Mouse (Mus musculus): ENCODE data around the gene Pkp4. TPM values are rescaled to one million over a fixed set of nuclear protein-coding genes. Genes with fewer than 3 reads are reported as not detected.

Gene Pkp4
- polyA plus RNA-seq, 1 experiment from 2014 or later, result 36.5 TPM

DNA sequence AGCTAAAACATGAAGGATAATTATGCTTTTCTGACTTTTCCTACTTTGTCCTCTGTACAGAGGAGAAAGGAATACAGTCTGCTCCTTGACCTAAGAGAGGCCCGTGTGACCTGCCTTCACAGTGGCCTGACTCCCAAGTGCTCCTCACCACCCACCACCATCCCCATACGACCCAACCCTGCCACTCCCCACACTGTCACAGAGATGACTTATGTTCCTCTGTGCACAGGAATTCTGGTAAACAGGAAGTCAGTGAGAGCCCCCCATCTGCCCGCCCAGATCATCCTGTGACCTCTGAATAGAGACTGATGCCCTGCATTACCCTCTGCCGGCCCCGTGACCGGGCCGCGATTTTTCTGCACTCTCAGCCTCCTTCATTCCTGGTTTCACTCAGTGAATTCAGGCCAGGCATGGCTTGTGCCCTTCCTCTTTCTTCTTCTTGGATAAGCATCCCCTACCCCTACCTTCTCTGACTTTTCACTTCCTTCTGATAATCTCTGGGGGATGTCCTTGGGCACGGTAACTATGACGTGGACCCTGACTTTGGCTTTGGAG, 79.3 kb downstream of the Pkp4 start:
- peaks cover under 1% of the 10 kb centered on the region; the same call in 1 of the 2 replicates for H3K4me1 ChIP-seq (replicated peaks)
- H3K4me2 ChIP-seq, result no peak overlapping the region
- no peaks in the 10 kb centered on the region for H3K27me3 ChIP-seq
- no peak overlapping the region for H3K4me3 ChIP-seq
- H3K9ac ChIP-seq, result no peak overlapping the region
- H3K36me3 ChIP-seq, result peaks cover 10% of the 10 kb centered on the region; the same call in 1 of the 2 replicates
- 82% methylated on average over 10 of the region's 10 CpGs for WGBS
- H3K9me3 ChIP-seq (replicated peaks), result no peaks in the 10 kb centered on the region
- ATAC-seq (replicated peaks; ENCODE audit: insufficient number of reproducible peaks, insufficient read depth, low FRiP score, low read depth), result no peak
- no peak overlapping the region for H3K27ac ChIP-seq

GRCm38 (mm10) chr2:59242117-59242516, 81.5 kb downstream of the Pkp4 start:
- Histone ChIP-seq H3K4me2 (no peak overlapping the region), H3K4me3 (no peak overlapping the region), H3K9me3 (replicated peaks) (no peaks in the 10 kb centered on the region), H3K27me3 (no peaks in the 10 kb centered on the region), H3K9ac (no peak overlapping the region), H3K4me1 (replicated peaks) (no peaks in the 10 kb centered on the region), H3K36me3 (peaks cover 10% of the 10 kb centered on the region; the same call in 1 of the 2 replicates), H3K27ac (no peak overlapping the region)
- no peak for ATAC-seq (replicated peaks; ENCODE audit: insufficient number of reproducible peaks, insufficient read depth, low FRiP score, low read depth)
- WGBS, result 87% methylated on average over 10 of the region's 10 CpGs

DNA sequence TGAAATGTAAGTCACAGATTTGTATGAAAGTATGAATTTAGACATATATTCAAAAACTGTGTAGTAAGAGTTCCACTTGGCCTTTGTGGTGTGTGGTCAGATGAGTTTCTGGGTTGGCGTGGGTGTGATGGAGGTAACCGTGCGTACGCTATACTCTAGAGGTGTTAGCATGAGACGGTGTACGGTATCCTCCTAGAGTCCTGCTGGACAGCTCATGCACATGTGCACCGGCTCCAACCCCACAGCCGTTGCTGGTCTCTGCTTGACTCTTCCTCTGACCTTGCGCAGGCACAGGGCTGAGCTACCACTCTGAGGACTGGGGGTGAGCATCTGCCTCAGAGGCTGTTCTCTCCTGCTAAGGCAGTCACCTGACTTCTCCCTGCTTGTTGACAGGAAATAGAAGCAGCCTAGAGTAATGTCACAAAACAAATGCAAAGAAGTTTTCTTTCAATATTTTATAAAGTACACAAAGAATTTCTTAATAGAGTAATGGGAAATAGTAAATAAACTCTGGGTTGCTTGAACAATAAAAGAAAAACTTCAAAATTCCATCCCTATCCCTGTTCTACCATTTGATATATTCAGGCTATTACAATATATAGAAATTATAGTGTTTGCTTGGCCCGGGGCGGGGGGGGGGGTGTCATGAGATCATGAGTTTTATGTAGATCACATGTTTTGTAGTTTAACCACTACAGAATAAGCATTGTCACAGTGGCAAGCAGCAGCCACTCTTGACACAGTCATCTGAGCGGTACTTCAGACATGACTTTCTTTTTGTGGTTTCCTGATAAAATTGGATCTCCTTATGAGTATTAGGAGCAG, 83.8 kb downstream of the Pkp4 start:
- 87% methylated on average over 12 of the region's 12 CpGs for WGBS
- no peaks in the 10 kb centered on the region for H3K27me3 ChIP-seq
- no peak overlapping the region for H3K4me3 ChIP-seq
- no peaks in the 10 kb centered on the region for H3K4me1 ChIP-seq (replicated peaks)
- H3K36me3 ChIP-seq, result peaks cover 6% of the 10 kb centered on the region; the same call in 1 of the 2 replicates
- no peak overlapping the region for H3K4me2 ChIP-seq
- no peak for ATAC-seq (replicated peaks; ENCODE audit: insufficient number of reproducible peaks, insufficient read depth, low FRiP score, low read depth)
- no peak overlapping the region for H3K27ac ChIP-seq
- H3K9me3 ChIP-seq (replicated peaks), result no peaks in the 10 kb centered on the region
- no peak overlapping the region for H3K9ac ChIP-seq

DNA sequence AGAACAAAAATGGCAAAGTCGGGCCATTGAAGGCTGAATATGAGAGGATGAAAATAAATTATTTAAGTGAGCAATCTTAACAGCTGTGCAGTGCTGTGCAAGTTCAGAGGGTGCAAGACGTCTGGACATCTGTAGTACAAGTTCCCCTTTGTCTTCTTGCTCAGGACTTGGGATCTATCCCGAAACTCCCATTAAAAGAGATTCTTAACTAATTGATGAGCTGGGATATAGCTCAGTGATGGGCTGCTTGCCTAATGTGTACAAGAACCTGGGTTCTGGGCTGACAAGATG, 84.4 kb downstream of the Pkp4 start:
- H3K4me1 ChIP-seq (replicated peaks), result no peaks in the 10 kb centered on the region
- peaks cover 6% of the 10 kb centered on the region; the same call in 1 of the 2 replicates for H3K36me3 ChIP-seq
- H3K4me3 ChIP-seq, result no peak overlapping the region
- no peak overlapping the region for H3K27ac ChIP-seq
- H3K4me2 ChIP-seq, result no peak overlapping the region
- no peaks in the 10 kb centered on the region for H3K27me3 ChIP-seq
- no peak overlapping the region for H3K9ac ChIP-seq
- no peak for ATAC-seq (replicated peaks; ENCODE audit: insufficient number of reproducible peaks, insufficient read depth, low FRiP score, low read depth)
- WGBS, result 79% methylated on average over 3 of the region's 3 CpGs
- no peaks in the 10 kb centered on the region for H3K9me3 ChIP-seq (replicated peaks)

DNA sequence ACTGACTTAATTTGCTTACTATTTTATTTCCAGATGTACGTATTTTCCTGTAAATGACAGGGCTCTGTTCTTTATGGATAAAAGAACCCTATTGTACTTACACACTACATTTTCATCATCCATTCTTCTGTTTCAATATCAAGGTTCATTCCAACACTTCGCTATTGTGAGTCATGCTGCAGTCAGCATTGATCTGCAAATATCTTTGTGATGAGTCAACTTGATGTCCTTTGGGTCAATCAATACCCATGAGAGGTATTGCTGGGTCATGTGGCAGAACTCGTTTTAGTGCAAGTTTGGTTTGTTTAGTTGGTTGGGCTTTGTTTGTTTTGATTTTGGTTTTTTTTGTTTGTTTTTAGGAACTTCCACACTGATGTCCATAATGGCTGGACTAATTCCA, 88.2 kb downstream of the Pkp4 start:
- 80% methylated on average over 3 of the region's 3 CpGs for WGBS
- Histone ChIP-seq H3K36me3 (peaks cover 2% of the 10 kb centered on the region; the same call in 1 of the 2 replicates), H3K9me3 (replicated peaks) (no peaks in the 10 kb centered on the region), H3K4me1 (replicated peaks) (no peaks in the 10 kb centered on the region), H3K27ac (no peak overlapping the region), H3K27me3 (no peaks in the 10 kb centered on the region), H3K4me2 (no peak overlapping the region), H3K9ac (no peak overlapping the region), H3K4me3 (no peak overlapping the region)
- ATAC-seq (replicated peaks; ENCODE audit: insufficient number of reproducible peaks, insufficient read depth, low FRiP score, low read depth), result no peak

- H3K9ac ChIP-seq, result no peak overlapping the region
- no peak overlapping the region for H3K27ac ChIP-seq
- no peak for ATAC-seq (replicated peaks; ENCODE audit: insufficient number of reproducible peaks, insufficient read depth, low FRiP score, low read depth)
- no peaks in the 10 kb centered on the region for H3K9me3 ChIP-seq (replicated peaks)
- no peak overlapping the region for H3K4me2 ChIP-seq
- H3K36me3 ChIP-seq, result no peaks in the 10 kb centered on the region
- H3K4me3 ChIP-seq, result no peak overlapping the region
- no peaks in the 10 kb centered on the region for H3K27me3 ChIP-seq
- no peaks in the 10 kb centered on the region for H3K4me1 ChIP-seq (replicated peaks)
Measured at GRCm38 (mm10) chr2:59252818-59253217, 92.2 kb downstream of the Pkp4 start.

DNA sequence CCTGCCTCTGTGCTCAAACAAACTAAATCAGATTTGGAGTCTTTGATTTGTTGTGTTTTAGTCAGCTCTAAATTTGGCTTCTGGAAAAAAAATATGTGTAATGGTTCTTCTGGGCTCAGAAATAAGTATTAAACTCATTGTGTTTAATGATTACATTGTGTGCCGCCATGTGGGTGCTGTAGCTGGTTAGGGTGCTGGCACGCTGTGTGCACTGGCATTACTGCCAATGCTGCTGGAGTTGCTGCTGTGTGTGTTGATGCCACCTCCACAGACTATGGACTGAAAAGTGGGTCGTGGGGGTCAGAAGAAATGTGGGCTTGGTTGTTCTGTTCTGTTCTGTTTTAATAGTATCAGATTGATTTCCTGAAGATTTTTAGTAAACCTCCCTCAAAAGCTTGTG, 92.8 kb downstream of the Pkp4 start:
- H3K27ac ChIP-seq, result no peak overlapping the region
- no peak overlapping the region for H3K9ac ChIP-seq
- H3K4me2 ChIP-seq, result no peak overlapping the region
- H3K36me3 ChIP-seq, result no peaks in the 10 kb centered on the region
- H3K4me3 ChIP-seq, result no peak overlapping the region
- ATAC-seq (replicated peaks; ENCODE audit: insufficient number of reproducible peaks, insufficient read depth, low FRiP score, low read depth), result no peak
- 94% methylated on average over 3 of the region's 3 CpGs for WGBS
- no peaks in the 10 kb centered on the region for H3K27me3 ChIP-seq
- H3K9me3 ChIP-seq (replicated peaks), result no peaks in the 10 kb centered on the region
- H3K4me1 ChIP-seq (replicated peaks), result 0 out of 2 replicates have a peak, but pooled peaks cover under 1% of the 10 kb centered on the region

GRCm38 (mm10) chr2:59258821-59259231, 98.2 kb downstream of the Pkp4 start:
- Histone ChIP-seq H3K36me3 (no peaks in the 10 kb centered on the region), H3K4me1 (replicated peaks) (peaks cover 7% of the 10 kb centered on the region; the same call in 1 of the 2 replicates), H3K27ac (no peak overlapping the region), H3K9me3 (replicated peaks) (no peaks in the 10 kb centered on the region), H3K4me3 (no peak overlapping the region), H3K9ac (no peak overlapping the region), H3K4me2 (no peak overlapping the region), H3K27me3 (no peaks in the 10 kb centered on the region)
- WGBS, result 66% methylated on average over 6 of the region's 6 CpGs
- no peak for ATAC-seq (replicated peaks; ENCODE audit: insufficient number of reproducible peaks, insufficient read depth, low FRiP score, low read depth)

DNA sequence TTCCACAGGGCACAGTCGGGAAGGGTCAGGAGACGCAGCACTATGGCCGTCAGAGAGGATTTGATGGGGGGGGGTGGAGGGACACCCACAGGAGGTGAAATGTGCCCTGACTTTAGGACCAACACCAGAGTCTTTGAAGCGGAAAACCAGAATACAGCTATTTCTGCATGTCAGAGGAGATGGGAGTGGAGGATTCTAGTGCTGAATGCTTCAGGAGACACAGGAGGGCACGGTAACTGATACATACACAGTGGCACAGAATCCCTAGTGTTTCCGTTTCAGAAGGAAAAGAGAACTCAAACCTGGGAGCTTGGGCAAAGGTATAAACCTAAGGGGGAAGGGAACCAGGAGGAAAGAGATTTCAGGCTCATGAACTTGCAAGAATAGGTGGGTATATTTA, 98.7 kb downstream of the Pkp4 start:
- Histone ChIP-seq H3K9ac (no peak overlapping the region), H3K27ac (no peak overlapping the region), H3K4me1 (replicated peaks) (peaks cover 11% of the 10 kb centered on the region), H3K4me3 (no peak overlapping the region), H3K9me3 (replicated peaks) (no peaks in the 10 kb centered on the region), H3K36me3 (no peaks in the 10 kb centered on the region), H3K4me2 (no peak overlapping the region), H3K27me3 (no peaks in the 10 kb centered on the region)
- WGBS, result 86% methylated on average over 6 of the region's 6 CpGs
- no peak for ATAC-seq (replicated peaks; ENCODE audit: insufficient number of reproducible peaks, insufficient read depth, low FRiP score, low read depth)

- Histone ChIP-seq H3K4me2 (no peak overlapping the region), H3K9ac (no peak overlapping the region), H3K27ac (no peak overlapping the region), H3K4me1 (replicated peaks) (peaks cover 20% of the 10 kb centered on the region), H3K4me3 (no peak overlapping the region), H3K27me3 (no peaks in the 10 kb centered on the region), H3K36me3 (no peaks in the 10 kb centered on the region), H3K9me3 (replicated peaks) (no peaks in the 10 kb centered on the region)
- 70% methylated on average over 2 of the region's 2 CpGs for WGBS
- no peak for ATAC-seq (replicated peaks; ENCODE audit: insufficient number of reproducible peaks, insufficient read depth, low FRiP score, low read depth)
Measured at GRCm38 (mm10) chr2:59261203-59261602, 100.6 kb downstream of the Pkp4 start.

- H3K9me3 ChIP-seq (replicated peaks), result no peaks in the 10 kb centered on the region
- 41% methylated on average over 14 of the region's 14 CpGs for WGBS
- H3K36me3 ChIP-seq, result no peaks in the 10 kb centered on the region
- H3K4me1 ChIP-seq (replicated peaks), result peaks cover 38% of the 10 kb centered on the region
- H3K27ac ChIP-seq, result peak overlapping the region; percentile 61
- no peak overlapping the region for H3K4me3 ChIP-seq
- H3K4me2 ChIP-seq, result peak overlapping the region; percentile 20; the same call in 1 of the 2 replicates
- H3K9ac ChIP-seq, result no peak overlapping the region
- no peak for ATAC-seq (replicated peaks; ENCODE audit: insufficient number of reproducible peaks, insufficient read depth, low FRiP score, low read depth)
- H3K27me3 ChIP-seq, result no peaks in the 10 kb centered on the region
Measured at GRCm38 (mm10) chr2:59266428-59266827, 105.8 kb downstream of the Pkp4 start.

GRCm38 (mm10) chr2:59271835-59272234, 111.2 kb downstream of the Pkp4 start:
- H3K9me3 ChIP-seq (replicated peaks), result no peaks in the 10 kb centered on the region
- peaks cover 37% of the 10 kb centered on the region for H3K4me1 ChIP-seq (replicated peaks)
- no peak overlapping the region for H3K4me3 ChIP-seq
- ATAC-seq (replicated peaks; ENCODE audit: insufficient number of reproducible peaks, insufficient read depth, low FRiP score, low read depth), result no peak
- H3K27ac ChIP-seq, result peak overlapping the region; percentile 72
- 78% methylated on average over 8 of the region's 8 CpGs for WGBS
- no peaks in the 10 kb centered on the region for H3K36me3 ChIP-seq
- H3K27me3 ChIP-seq, result no peaks in the 10 kb centered on the region
- no peak overlapping the region for H3K9ac ChIP-seq
- 0 out of 2 replicates have a peak overlapping the region, but pooled peaks have one; percentile 9 for H3K4me2 ChIP-seq

Measured in heart, embryonic 15.5 days (tissue).